Mouse (Mus musculus) CD4-positive, CD25-positive, alpha-beta regulatory T cell (primary cell): ENCODE measurements around the gene Gng5. TPM values are rescaled to one million over a fixed set of nuclear protein-coding genes. Genes with fewer than 3 reads are reported as not detected.

Source experiments
- polyA plus RNA-seq: library from polyadenylated mRNA; unstranded; fragments of 100-300 nt; shearing (Covaris generic); gene quantifications from one replicate; pipeline ENCODE4 v1.2.1, GENCODE M21; 2017

Gng5 gene
- 454 TPM for polyA plus RNA-seq

GRCm38 (mm10) chr3:146499431-146500002 is at the start of gene Gng5, which contains the start of gene Spata1:
Gene Gng5, plus strand, starts transcription at chr3:146499807.
Gene Spata1, minus strand, starts transcription at chr3:146499753.

GRCm38 (mm10) chr3:146520798-146521651 is 21.4 kb downstream of the Gng5 start, which contains the start of gene Rpf1:
Gene Rpf1, minus strand, starts transcription at chr3:146521429.

Other genes starting within 250 kb of the Gng5 start
- gene Ssx2ip, start 95.2 kb upstream of the Gng5 start, polyA plus RNA-seq = 3.5 TPM
- gene Ctbs, start 50.0 kb upstream of the Gng5 start, polyA plus RNA-seq = 9.2 TPM
- 11.6 TPM for gene Spata1, start 54 bp upstream of the Gng5 start, polyA plus RNA-seq
- 72.3 TPM for gene Rpf1, start 21.6 kb downstream of the Gng5 start, polyA plus RNA-seq
- not detected for gene Uox, start 70.6 kb downstream of the Gng5 start, polyA plus RNA-seq
- gene Dnase2b, start 115.8 kb downstream of the Gng5 start, polyA plus RNA-seq = not detected
- gene 4930503B20Rik, start 151.5 kb downstream of the Gng5 start, polyA plus RNA-seq = not detected
- gene Samd13, start 185.8 kb downstream of the Gng5 start, polyA plus RNA-seq = 0.51 TPM